Mouse (Mus musculus) embryonic fibroblast, embryonic 13.5 days (primary cell): ENCODE data around the gene Rab5c.

Experiments
- CTCF ChIP-seq: IDR thresholded peaks from 2 replicates; pipeline ENCODE4 v1.5.1; 2011; ENCODE audit warnings: mild to moderate bottlenecking, control low read depth, low read length, moderate library complexity, borderline replicate concordance; ENCODE audit not compliant: insufficient read depth
- POLR2A ChIP-seq: IDR thresholded peaks from 2 replicates; pipeline ENCODE4 v1.6.1; 2011; ENCODE audit warnings: low read depth, mild to moderate bottlenecking, control low read depth, low read length, moderate library complexity

DNA sequence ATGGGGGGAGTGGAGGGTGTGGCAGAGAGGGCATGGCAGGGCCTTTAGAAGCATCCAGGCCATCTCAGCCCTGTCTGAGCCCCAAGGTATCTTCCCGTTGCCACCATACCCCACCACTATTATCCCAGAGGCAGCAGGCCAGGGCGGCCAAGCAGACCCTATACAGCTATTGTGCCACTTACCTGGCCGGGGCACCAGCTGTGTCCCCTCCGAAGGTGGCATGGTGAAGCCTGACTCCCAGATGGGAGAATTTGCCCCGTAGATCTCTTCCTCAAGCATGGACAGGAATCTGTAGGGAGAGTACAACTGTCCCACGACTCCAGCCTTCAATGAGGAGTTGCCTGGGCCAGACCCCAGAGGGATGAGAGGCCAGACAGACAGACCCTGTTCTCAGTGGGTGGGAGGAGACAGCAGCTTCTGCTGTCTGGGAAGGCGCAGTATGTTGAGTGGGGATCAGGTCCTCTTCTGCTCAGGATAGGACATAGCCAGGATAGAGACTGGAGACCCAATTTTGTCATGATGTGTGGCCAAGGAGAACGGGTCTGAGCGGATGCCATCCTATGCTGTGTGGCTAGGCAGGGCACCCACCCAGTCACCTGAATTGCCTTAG lies 28.7 kb downstream of the Rab5c start:
- no peak for TF ChIP-seq CTCF
- TF ChIP-seq POLR2A, result no peak
